Mouse (Mus musculus) MEL (cell line): ENCODE results near the gene Lmo7.

Experiments used
- BHLHE40 ChIP-seq: IDR thresholded peaks from 2 replicates; pipeline ENCODE4 v1.6.1; 2012; ENCODE audit warnings: low read depth, mild to moderate bottlenecking, inconsistent platforms, low read length, improper control_type of control experiment, borderline replicate concordance
- CHD2 ChIP-seq: IDR thresholded peaks from 2 replicates; pipeline ENCODE4 v1.6.1; 2011; ENCODE audit warnings: low read length, improper control_type of control experiment
- CTCF ChIP-seq, 3 experiments: IDR thresholded peaks in 2 of 3; conservative IDR thresholded peaks in 1 of 3; 2 replicates each; pipeline ENCODE4 v1.5.1; 2011 to 2012; ENCODE audit warnings: low read length in 3 of 3, low read depth in 2 of 3, mild to moderate bottlenecking in 2 of 3, improper control_type of control experiment in 1 of 3, inconsistent platforms in 1 of 3, mixed read lengths in 1 of 3, moderate library complexity in 1 of 3; ENCODE audit not compliant: control insufficient read depth in 1 of 3, insufficient read depth in 1 of 3, poor library complexity in 1 of 3, severe bottlenecking in 1 of 3
- ELF1 ChIP-seq: IDR thresholded peaks from 2 replicates; pipeline ENCODE4 v1.6.1; 2014; ENCODE audit warnings: low read depth, mild to moderate bottlenecking, inconsistent platforms, low read length, improper control_type of control experiment, moderate library complexity
- EP300 ChIP-seq, 2 experiments: IDR thresholded peaks; 2 replicates each; pipeline ENCODE4 v1.6.1; 2011; ENCODE audit warnings: improper control_type of control experiment in 2 of 2, low read length in 2 of 2, low read depth in 1 of 2, mild to moderate bottlenecking in 1 of 2
- POLR2A ChIP-seq, 2 experiments: IDR thresholded peaks; 2 replicates each; pipeline ENCODE4 v1.6.1; 2011 to 2012; ENCODE audit warnings: low read length in 2 of 2, mild to moderate bottlenecking in 2 of 2, control low read depth in 1 of 2, improper control_type of control experiment in 1 of 2, low read depth in 1 of 2, moderate library complexity in 1 of 2; ENCODE audit not compliant: control insufficient read depth in 1 of 2, insufficient read depth in 1 of 2, poor library complexity in 1 of 2
- ZNF384 ChIP-seq: IDR thresholded peaks from 2 replicates; pipeline ENCODE4 v1.6.1; 2012; ENCODE audit warnings: low read depth, mild to moderate bottlenecking, inconsistent platforms, low read length, improper control_type of control experiment

DNA sequence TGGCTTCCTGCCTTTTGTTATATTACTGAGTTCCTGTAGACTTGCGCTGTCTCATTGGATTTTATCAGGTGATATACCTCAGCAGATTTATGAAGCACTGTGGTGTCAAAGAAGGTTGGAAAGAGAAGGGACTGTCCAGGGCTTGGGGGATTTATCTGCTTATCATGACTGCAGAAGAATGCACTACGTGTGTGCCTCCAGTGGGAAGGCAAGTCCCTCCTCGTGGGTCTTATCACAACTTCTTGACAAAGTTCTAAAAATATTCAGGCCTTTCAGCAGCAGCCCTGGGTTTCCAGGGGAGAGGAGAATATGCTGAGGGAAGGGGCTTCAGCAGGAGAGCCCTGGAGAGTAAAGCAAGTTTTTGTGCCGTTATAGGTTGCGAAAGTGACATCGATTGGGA, 154.0 kb downstream of the Lmo7 start:
- TF ChIP-seq BHLHE40 (no peak), EP300 (IDR thresholded peaks at IDR 0.05; ENCODE audit: low read depth in 1 of 2, low read length in 2 of 2) (no peak), ZNF384 (no peak), POLR2A (IDR thresholded peaks at IDR 0.05; ENCODE audit: control insufficient read depth in 1 of 2, insufficient read depth in 1 of 2, low read depth in 1 of 2, low read length in 2 of 2, poor library complexity in 1 of 2) (no peak), CTCF (IDR thresholded peaks at IDR 0.05 in 2 of 3, conservative IDR thresholded peaks at IDR 0.05 in 1 of 3; ENCODE audit: control insufficient read depth in 1 of 3, insufficient read depth in 1 of 3, low read depth in 2 of 3, low read length in 3 of 3, poor library complexity in 1 of 3, severe bottlenecking in 1 of 3) (no peak), ELF1 (no peak), CHD2 (no peak)
